Mouse (Mus musculus): Measurements from ENCODE around the gene Wiz.

- TF ChIP-seq POLR2A (IDR thresholded peaks at IDR 0.05; ENCODE audit: control insufficient read depth, low read depth, low read length) (no peak), CTCF (IDR thresholded peaks at IDR 0.05; ENCODE audit: control insufficient read depth, insufficient read depth, insufficient replicate concordance, low read depth, low read length) (no peak)
Measured at GRCm38 (mm10) chr17:32335869-32336268, 53.4 kb downstream of the Wiz start.
